Mouse (Mus musculus) midbrain, embryonic 10.5 days (tissue): ENCODE data around the gene Ltf. TPM values are rescaled to one million over a fixed set of nuclear protein-coding genes. Genes with fewer than 3 reads are reported as not detected.

Source experiments
- DNase-seq: peaks from one replicate; pipeline ENCODE4 v3.0.0-alpha.2; 2017; ENCODE audit warnings: low spot score
- H3K27ac ChIP-seq: fragments of 300-500 bp; sonication (generic); replicated peaks from 2 replicates; pipeline ENCODE4 v1.5.1; 2016; ENCODE audit warnings: mild to moderate bottlenecking
- H3K27me3 ChIP-seq: fragments of 300-500 bp; sonication (generic); 2 replicates; pipeline ENCODE4 v1.6.1; 2016; ENCODE audit warnings: low read depth, mild to moderate bottlenecking; ENCODE audit not compliant: poor library complexity, severe bottlenecking
- H3K36me3 ChIP-seq: fragments of 300-500 bp; sonication (generic); 2 replicates; pipeline ENCODE4 v1.6.1; 2016; ENCODE audit warnings: mild to moderate bottlenecking, moderate library complexity
- H3K4me1 ChIP-seq: fragments of 300-500 bp; sonication (generic); 2 replicates; pipeline ENCODE4 v1.6.1; 2016
- H3K4me3 ChIP-seq: fragments of 300-500 bp; sonication (generic); 2 replicates; pipeline ENCODE4 v1.5.1; 2016; ENCODE audit warnings: mild to moderate bottlenecking, moderate library complexity
- H3K9me3 ChIP-seq: fragments of 300-500 bp; sonication (generic); replicated peaks from 2 replicates; pipeline ENCODE4 v1.6.1; 2016; ENCODE audit warnings: mild to moderate bottlenecking
- WGBS: fragments of 180-500 bp; shearing (Covaris S2); methylation state at CpG from one replicate; pipeline ENCODE4 v1.1.7; 2016; 5-methylcytosine and 5-hydroxymethylcytosine counted together
- polyA plus RNA-seq: library from polyadenylated mRNA; unstranded; fragments of >200 nt; fragmentation: Nextera tagmentation; extraction: Ambion mirVana; gene quantifications from 2 replicates; pipeline ENCODE4 v1.2.1, GENCODE M21; 2016

Ltf gene
- polyA plus RNA-seq, 1 experiment from 2014 or later = not detected

DNA sequence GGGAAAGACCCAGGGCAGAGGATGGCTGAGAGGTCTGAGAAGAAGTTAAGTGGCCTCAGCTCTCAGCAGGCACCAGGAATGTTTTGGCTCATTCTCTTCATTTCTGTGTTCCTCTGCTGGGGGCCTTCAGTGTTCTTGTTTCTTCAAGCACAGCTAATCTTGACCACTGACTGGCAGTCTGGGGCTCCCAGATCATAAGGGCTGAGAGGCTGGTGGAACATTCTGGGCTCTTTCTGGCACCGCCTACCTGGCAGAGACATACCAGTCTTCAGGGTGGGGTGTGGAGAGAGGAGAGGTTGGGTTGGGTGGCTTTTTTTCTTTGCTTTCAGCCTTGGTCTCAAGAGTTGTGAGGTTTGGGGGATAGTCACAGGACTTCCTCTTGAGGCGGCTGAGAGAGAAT is 20.0 kb upstream of the Ltf start:
- Histone ChIP-seq H3K9me3 (no peaks in the 10 kb centered on the region), H3K36me3 (no peaks in the 10 kb centered on the region), H3K4me1 (0 out of 2 replicates have a peak, but pooled peaks cover 5% of the 10 kb centered on the region), H3K27ac (no peak overlapping the region), H3K4me3 (no peak overlapping the region), H3K27me3 (no peaks in the 10 kb centered on the region)
- DNase-seq = no peak
- 86% methylated on average over 2 of the region's 2 CpGs for whole genome bisulfite sequencing

DNA sequence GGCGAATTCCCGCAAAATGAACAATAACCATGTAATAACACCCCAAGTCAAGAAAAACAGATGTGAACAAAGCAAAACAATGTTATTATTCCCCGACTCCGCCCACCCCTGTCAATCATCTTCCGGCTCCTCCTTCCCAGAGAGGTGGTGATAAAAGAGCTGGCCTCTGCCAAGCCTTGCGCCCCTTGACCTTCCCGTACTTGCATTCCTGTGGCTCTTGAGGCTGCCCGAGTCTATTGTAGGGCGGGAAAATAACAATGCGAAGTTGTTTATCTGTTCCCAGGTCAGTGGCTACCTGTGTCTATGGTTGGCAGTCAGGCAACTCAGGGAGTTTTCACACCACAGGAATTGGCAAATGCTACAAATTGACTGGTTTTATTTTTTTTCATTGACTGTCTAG is 19.2 kb upstream of the Ltf start:
- no peak for DNase-seq
- Histone ChIP-seq H3K9me3 (no peaks in the 10 kb centered on the region), H3K27ac (no peak overlapping the region), H3K36me3 (no peaks in the 10 kb centered on the region), H3K4me3 (no peak overlapping the region), H3K4me1 (0 out of 2 replicates have a peak, but pooled peaks cover 1% of the 10 kb centered on the region), H3K27me3 (no peaks in the 10 kb centered on the region)
- WGBS = 85% methylated on average over 10 of the region's 10 CpGs

DNA sequence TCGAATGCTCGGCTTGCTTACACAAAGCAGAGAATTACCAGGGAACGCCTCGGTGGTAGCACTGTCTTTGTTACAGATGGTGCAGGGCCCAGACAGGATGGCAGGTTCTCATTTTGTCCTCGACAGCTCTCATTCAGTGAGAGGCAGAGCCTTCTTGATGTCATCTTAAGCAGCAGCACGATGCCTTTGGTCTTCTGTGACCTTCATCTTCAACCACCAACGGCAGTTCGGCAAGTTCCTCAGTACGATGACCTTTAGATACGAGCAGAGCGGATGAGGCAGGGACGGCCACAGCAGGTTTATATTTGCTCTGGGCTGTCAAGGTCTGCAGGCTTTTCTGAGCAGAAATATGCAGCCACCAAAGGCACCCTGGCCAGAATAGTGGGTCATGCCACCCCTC is 17.4 kb upstream of the Ltf start:
- H3K27ac ChIP-seq = no peak overlapping the region
- H3K4me3 ChIP-seq = no peak overlapping the region
- no peaks in the 10 kb centered on the region for H3K36me3 ChIP-seq
- no peaks in the 10 kb centered on the region for H3K4me1 ChIP-seq
- 84% methylated on average over 12 of the region's 12 CpGs for WGBS
- DNase-seq = no peak
- no peaks in the 10 kb centered on the region for H3K27me3 ChIP-seq
- H3K9me3 ChIP-seq = no peaks in the 10 kb centered on the region

DNA sequence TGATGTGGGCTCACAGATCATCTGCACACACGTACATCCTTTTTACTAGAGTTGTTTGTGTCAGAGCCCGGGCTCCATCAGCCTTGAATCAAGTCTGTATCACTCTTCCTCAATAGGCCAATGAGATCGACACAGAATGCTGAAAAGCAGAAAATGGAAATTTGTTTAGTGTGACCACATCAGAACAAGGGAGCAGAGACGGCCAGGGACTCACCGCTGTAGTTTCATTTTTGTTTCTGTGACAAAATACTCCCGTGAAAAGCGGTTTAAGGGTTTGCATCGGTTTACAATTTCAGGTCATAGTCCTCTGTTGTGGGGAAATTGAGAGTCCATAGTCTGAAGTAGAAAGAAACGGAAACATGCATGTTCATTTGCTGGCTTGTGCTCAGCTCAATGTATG is 15.8 kb upstream of the Ltf start:
- Histone ChIP-seq H3K9me3 (no peaks in the 10 kb centered on the region), H3K36me3 (no peaks in the 10 kb centered on the region), H3K27ac (no peak overlapping the region), H3K27me3 (no peaks in the 10 kb centered on the region), H3K4me1 (no peaks in the 10 kb centered on the region), H3K4me3 (no peak overlapping the region)
- 94% methylated on average over 9 of the region's 9 CpGs for WGBS
- no peak for DNase-seq

DNA sequence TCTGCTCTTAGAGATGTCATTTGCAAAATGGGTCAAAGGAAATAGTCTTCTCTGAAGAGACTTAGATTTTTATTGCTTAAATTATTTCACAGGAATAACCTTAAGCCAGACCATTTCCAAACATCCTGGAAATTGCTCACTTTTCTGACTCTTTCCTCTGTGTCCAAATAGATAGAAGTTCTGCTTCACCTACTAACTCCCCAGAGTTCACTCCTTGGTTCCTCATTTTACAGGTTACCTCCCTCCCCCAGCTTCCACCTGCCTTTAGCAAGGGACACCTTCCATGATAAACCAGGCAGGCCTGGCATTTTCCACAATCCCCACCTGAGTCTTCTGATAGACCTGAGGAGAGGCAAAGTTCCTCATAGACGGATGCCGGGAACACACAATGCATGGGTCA is 12.5 kb upstream of the Ltf start:
- DNase-seq = no peak
- no peak overlapping the region for H3K4me3 ChIP-seq
- 93% methylated on average over 2 of the region's 2 CpGs for WGBS
- no peaks in the 10 kb centered on the region for H3K9me3 ChIP-seq
- no peaks in the 10 kb centered on the region for H3K36me3 ChIP-seq
- no peak overlapping the region for H3K27ac ChIP-seq
- no peaks in the 10 kb centered on the region for H3K4me1 ChIP-seq
- no peaks in the 10 kb centered on the region for H3K27me3 ChIP-seq

DNA sequence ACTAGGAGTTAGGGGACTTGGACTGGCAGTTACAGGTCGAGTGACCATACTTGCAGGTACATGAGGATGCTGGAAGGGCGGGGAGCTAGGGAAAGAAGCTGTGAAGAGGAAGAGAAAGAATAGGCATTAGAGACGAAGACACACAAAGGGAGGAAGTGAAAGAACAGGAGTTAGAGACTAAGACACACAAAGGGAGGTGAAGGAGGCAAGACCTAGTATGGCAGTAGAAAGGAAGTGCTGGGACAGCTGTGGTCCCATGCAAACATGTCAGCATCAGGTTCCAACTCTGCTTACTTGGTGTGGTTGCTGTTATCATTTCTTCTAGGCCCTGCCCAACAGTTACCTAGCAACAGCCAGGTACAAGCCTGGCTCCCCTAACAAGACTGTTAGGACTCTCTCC is 9.3 kb upstream of the Ltf start:
- H3K4me1 ChIP-seq = no peaks in the 10 kb centered on the region
- WGBS = 71% methylated on average over 3 of the region's 3 CpGs
- H3K36me3 ChIP-seq = no peaks in the 10 kb centered on the region
- no peak overlapping the region for H3K4me3 ChIP-seq
- no peaks in the 10 kb centered on the region for H3K9me3 ChIP-seq
- no peak for DNase-seq
- H3K27ac ChIP-seq = no peak overlapping the region
- H3K27me3 ChIP-seq = no peaks in the 10 kb centered on the region

DNA sequence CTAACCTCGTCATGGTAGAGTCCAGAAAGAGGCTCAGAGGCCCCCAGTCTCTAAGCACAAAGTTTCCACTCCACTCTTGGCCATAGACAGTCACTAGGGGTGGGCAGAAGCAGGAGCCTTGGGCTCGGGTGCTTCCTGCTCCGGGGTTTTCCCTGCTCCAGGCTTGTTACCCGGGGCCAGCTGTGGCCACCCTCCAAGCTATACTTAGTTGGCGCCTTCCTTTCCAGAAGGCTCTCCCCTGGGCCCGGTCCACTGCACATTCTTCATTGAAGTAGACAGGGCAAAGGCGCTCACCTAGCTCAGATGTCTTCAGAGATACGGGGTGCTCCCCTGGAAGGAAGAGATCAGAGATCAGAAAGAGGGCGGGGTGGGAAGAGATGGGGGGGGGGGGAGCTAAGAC is 7.5 kb upstream of the Ltf start:
- no peak for DNase-seq
- Histone ChIP-seq H3K4me3 (no peak overlapping the region), H3K4me1 (no peaks in the 10 kb centered on the region), H3K9me3 (no peaks in the 10 kb centered on the region), H3K27ac (no peak overlapping the region), H3K36me3 (no peaks in the 10 kb centered on the region), H3K27me3 (no peaks in the 10 kb centered on the region)
- WGBS = 87% methylated on average over 9 of the region's 9 CpGs

DNA sequence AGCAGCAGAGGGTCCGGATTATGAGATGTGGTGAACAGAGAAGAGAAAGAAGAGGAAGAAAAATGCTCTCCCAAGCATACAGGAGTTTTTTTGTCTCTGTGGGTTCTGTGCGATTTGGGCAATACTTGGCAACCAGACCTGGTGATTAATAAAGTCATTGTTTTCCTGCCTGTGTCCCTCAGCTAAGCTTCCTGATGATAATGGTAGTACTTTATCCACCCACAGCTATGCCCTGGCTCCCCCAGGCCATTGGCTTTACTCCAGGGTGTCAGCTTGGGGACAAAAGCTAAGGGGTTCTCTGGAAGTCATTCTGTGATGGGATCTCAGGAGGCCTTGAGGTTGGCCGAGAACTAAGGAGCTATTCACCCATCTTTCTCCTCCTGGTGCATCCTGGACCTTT is 7.0 kb upstream of the Ltf start:
- H3K27ac ChIP-seq = no peak overlapping the region
- H3K9me3 ChIP-seq = no peaks in the 10 kb centered on the region
- H3K36me3 ChIP-seq = no peaks in the 10 kb centered on the region
- no peaks in the 10 kb centered on the region for H3K4me1 ChIP-seq
- H3K4me3 ChIP-seq = no peak overlapping the region
- DNase-seq = no peak
- 83% methylated on average over 3 of the region's 3 CpGs for WGBS
- no peaks in the 10 kb centered on the region for H3K27me3 ChIP-seq

DNA sequence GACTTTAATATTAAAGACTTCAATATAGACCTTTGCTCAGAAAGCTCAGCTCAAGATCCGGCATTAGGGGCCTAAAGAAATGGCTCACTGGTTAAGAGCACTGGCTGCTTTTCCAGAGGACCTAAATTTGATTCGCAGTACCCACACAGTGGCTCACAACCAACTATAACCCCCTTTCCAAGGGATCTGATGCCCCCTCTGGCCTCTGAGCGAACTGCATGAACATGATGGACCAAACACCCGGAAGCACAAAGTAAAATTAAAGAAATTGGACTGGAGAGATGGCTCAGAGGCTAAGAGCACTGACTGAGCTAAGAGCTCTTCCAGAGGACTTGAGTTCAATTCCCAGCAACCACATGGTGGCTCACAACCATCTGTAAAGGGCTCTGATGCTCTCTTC is 3.4 kb upstream of the Ltf start:
- Histone ChIP-seq H3K27ac (no peak overlapping the region), H3K36me3 (no peaks in the 10 kb centered on the region), H3K27me3 (no peaks in the 10 kb centered on the region), H3K4me3 (no peak overlapping the region), H3K9me3 (no peaks in the 10 kb centered on the region), H3K4me1 (no peaks in the 10 kb centered on the region)
- no peak for DNase-seq
- 80% methylated on average over 4 of the region's 4 CpGs for WGBS

DNA sequence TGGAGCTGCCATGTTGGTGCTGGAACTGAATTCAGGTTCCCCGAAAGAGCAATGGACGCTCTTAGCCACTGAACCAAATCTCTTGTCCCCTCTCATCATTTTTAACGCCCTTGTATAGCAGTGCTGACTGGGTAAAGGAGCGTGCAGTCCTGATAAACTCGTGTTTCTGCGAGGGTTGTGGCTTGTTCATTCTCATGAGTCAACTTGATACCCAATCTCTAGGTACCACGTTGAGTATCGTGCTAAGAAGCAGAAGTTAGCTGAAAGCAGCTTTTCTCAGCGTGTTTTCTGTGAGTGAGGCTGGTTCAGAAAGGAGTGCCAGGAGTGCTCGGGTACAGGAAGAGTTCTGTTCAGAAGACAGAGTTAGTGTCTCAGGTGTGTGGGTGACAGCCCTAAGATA is 7.7 kb downstream of the Ltf start:
- Histone ChIP-seq H3K4me3 (no peak overlapping the region), H3K9me3 (no peaks in the 10 kb centered on the region), H3K27ac (no peak overlapping the region), H3K27me3 (no peaks in the 10 kb centered on the region), H3K36me3 (no peaks in the 10 kb centered on the region), H3K4me1 (no peaks in the 10 kb centered on the region)
- WGBS = 89% methylated on average over 10 of the region's 10 CpGs
- no peak for DNase-seq

DNA sequence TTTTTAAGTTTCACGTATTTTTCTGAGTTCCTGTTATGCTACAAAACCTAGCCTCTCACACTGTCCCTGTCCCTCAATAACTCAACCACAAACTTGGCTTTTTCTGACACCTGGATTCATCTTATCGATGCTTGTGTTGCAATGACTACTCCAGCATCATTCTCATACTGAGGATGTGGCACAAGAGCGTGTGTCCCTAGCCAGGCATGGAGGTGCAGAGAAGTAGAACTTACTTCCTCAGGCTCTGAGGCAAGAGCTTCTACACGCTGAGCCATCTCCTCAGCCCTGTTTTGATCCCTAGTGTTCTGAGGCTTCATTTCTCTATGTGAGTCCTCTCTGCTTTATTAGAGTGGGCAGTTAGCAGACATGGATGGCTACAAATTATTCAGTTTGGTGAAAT is 14.6 kb downstream of the Ltf start:
- 87% methylated on average over 4 of the region's 4 CpGs for WGBS
- Histone ChIP-seq H3K9me3 (no peaks in the 10 kb centered on the region), H3K27ac (no peak overlapping the region), H3K36me3 (no peaks in the 10 kb centered on the region), H3K27me3 (no peaks in the 10 kb centered on the region), H3K4me3 (no peak overlapping the region), H3K4me1 (no peaks in the 10 kb centered on the region)
- no peak for DNase-seq

DNA sequence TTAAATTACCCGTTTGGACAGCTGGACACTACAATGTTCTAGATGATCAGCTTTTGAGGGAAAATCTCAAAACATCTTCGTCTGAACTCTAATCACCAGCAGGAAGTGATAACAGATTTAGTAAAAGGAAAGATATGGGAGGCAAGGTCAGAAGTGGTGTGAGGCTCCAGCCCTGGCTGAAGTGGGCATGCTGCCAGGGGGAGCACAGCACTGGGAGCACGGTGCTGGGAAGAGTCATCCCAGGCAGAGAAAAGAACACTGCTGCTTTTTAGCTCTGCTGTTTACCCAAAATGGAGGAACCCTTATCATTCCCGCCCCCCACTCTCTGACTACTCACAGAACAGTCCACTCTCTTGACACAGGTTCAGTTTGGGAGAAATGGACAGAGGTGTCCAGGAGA is 20.9 kb downstream of the Ltf start:
- DNase-seq = no peak
- 92% methylated on average over 4 of the region's 4 CpGs for WGBS

DNA sequence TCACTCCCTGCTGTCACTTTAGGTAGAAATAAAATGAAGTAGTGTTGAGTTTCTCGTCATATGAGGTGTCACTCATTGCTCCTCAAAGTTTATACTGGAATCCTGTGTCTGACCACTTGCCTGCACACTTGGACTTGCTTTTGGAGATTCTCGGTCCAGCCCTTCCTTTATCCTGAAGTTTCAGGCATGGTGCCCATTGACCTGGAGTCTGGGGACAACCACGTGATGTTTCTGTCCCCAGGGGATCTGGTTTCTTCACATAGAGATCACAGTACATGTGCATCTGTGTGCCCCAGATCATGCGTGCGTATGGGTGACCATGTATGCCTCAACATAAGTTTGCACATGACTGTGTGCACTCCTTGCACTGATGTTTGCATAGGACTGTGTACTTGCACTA is 23.2 kb downstream of the Ltf start:
- Histone ChIP-seq H3K9me3 (no peaks in the 10 kb centered on the region), H3K36me3 (no peaks in the 10 kb centered on the region), H3K4me3 (no peak overlapping the region), H3K27me3 (no peaks in the 10 kb centered on the region), H3K4me1 (no peaks in the 10 kb centered on the region), H3K27ac (no peak overlapping the region)
- 87% methylated on average over 5 of the region's 5 CpGs for WGBS
- DNase-seq = no peak

More for the DNA sequence above, 20.9 kb downstream of the Ltf start:
- Histone ChIP-seq H3K27ac (no peak overlapping the region), H3K9me3 (no peaks in the 10 kb centered on the region), H3K27me3 (no peaks in the 10 kb centered on the region), H3K4me1 (no peaks in the 10 kb centered on the region), H3K36me3 (no peaks in the 10 kb centered on the region), H3K4me3 (no peak overlapping the region)

DNA sequence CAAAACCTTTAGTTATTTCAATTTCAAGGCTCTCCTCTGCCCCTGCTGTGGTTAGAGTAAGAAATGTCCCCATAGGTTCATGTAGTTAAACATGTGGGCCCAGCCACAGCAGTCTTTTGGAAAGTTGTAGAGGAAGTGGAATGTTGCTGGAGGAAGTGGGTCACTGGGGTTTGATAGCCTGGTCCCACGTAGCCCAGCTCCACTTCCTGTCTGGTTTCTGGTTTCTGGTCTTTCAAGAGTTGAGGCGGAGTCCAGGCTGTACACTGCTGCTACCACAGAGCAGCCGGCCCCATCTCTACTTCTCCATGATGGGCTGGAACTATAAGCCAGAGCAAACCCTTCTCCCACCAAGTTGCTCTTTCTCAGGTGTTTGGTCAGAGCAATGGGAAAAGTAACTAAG is 27.2 kb downstream of the Ltf start:
- 84% methylated on average over 3 of the region's 3 CpGs for WGBS
- Histone ChIP-seq H3K4me1 (no peaks in the 10 kb centered on the region), H3K27ac (no peak overlapping the region), H3K4me3 (no peak overlapping the region), H3K27me3 (no peaks in the 10 kb centered on the region), H3K36me3 (no peaks in the 10 kb centered on the region), H3K9me3 (no peaks in the 10 kb centered on the region)
- DNase-seq = no peak
